8 mouse cellular contexts compared by ENCODE assay signal in genomic region chr13:60480731-60481431, GRCm38 (mm10).
DNase-seq lines count a peak whose midpoint lies in the region; ATAC-seq lines count a peak whose summit lies in the region.

No protein-coding gene starts in this region.

- H3K9me3 ChIP-seq in forebrain, embryonic 13.5 days (replicated peaks): no peaks in the 10 kb centered on the region

- DNase-seq in heart, adult 11 months: peak; percentile 86
- DNase-seq in heart, adult 8-10 months (ENCODE audit: low spot score): no peak
- DNase-seq in kidney, adult 18-20 months: peak; percentile 71
- peak; percentile 17 to 31 for DNase-seq in lung, postnatal 4 days
- no peak for DNase-seq in left cerebral cortex, adult 11 months (ENCODE audit: low spot score)
- no peak for DNase-seq in natural killer cell, adult 2 months (ENCODE audit: low spot score in 2 of 2)

- H3K4me3 ChIP-seq in forebrain, embryonic 13.5 days: peak overlapping the region; percentile 13

- peak overlapping the region; percentile 66 for H3K4me2 ChIP-seq in forebrain, embryonic 13.5 days

- H3K36me3 ChIP-seq in forebrain, embryonic 13.5 days (ENCODE audit: poor library complexity, severe bottlenecking): no peaks in the 10 kb centered on the region

- peaks cover 34% of the 10 kb centered on the region for H3K4me1 ChIP-seq in forebrain, embryonic 13.5 days

- 0 out of 2 replicates have a peak, but pooled peaks cover 5% of the 10 kb centered on the region for H3K27me3 ChIP-seq in forebrain, embryonic 13.5 days

- no peak overlapping the region; the same call in 1 of the 2 replicates for H3K27ac ChIP-seq in forebrain, embryonic 13.5 days

- under 1% methylated on average over 21 of the region's 21 CpGs for WGBS in forebrain, embryonic 13.5 days

- H3K9ac ChIP-seq in forebrain, embryonic 13.5 days: peak overlapping the region; percentile 49

- no peak; the same call in 1 of the 2 replicates for ATAC-seq in forebrain, embryonic 13.5 days
- ATAC-seq in cerebellum, adult (ENCODE audit: insufficient number of reproducible peaks, low FRiP score, low TSS enrichment): no peak

Comparison
In these comparisons a context has a peak if more than half of its experiments do, and no peak if none do; other contexts are left out.
1. DNase-seq: peak in heart, adult 11 months (single experiment), kidney, adult 18-20 months (single experiment) and lung, postnatal 4 days (2 of 2); none in heart, adult 8-10 months (single experiment), left cerebral cortex, adult 11 months (single experiment) and natural killer cell, adult 2 months (0 of 2).